Mouse (Mus musculus) kidney, postnatal 25 days (tissue): ENCODE data around the gene Agfg2.

Experiments used
- DNase-seq, 2 experiments: peaks; one replicate each; pipeline ENCODE4 v3.0.0; 2021; ENCODE audit warnings: mixed read lengths in 2 of 2

The Agfg2 gene

DNA sequence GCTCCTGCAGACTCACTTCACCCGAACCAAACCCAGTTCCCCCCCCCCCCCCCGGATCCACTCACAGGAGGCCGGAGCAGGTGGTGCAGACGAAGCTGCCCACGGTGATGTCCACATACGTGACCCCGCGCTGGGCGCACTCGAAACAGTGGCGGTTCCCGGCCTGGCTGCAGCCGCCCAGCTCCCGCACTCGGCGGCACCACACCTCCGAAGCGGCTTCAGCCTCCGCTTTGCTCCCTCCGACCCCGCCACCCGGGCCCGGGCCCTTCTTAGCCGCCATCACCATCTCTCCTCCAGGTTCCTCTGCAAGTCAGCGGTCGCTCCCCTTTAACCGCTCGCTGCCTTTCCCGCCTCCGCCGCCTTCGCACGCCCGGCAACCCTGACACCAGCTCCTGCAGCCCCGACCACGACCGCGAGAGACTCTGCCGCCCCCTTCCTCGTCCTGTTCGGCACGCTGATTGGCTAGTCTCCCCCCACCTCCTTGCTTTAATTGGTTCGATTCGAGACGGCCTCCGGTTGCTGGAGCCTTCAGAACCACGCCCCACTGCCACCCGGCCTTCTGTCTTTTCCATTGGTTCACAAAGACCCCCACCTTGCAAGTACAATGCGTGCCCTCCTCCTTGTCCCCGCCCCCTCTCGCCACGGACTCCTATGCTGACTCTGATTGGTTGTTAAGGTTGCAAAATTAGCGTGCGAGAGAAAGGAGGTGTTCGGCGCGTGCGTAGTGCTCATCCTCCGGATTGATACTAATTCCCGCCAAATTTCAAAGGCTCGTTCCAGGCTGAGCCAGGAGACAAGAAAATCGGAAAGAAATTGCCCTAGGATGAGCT is at the start of gene Agfg2:
Agfg2 (minus strand) TSS at position 433 of the 830 bp plus-strand sequence.
- DNase-seq, result peak; percentile 100

- no peak for DNase-seq
Measured at GRCm38 (mm10) chr5:137733638-137734288, 49.2 kb upstream of the Agfg2 start.

- no peak for DNase-seq
Measured at GRCm38 (mm10) chr5:137726767-137727166, 42.2 kb upstream of the Agfg2 start.

- no peak for DNase-seq
Measured at GRCm38 (mm10) chr5:137723840-137724239, 39.3 kb upstream of the Agfg2 start.

DNA sequence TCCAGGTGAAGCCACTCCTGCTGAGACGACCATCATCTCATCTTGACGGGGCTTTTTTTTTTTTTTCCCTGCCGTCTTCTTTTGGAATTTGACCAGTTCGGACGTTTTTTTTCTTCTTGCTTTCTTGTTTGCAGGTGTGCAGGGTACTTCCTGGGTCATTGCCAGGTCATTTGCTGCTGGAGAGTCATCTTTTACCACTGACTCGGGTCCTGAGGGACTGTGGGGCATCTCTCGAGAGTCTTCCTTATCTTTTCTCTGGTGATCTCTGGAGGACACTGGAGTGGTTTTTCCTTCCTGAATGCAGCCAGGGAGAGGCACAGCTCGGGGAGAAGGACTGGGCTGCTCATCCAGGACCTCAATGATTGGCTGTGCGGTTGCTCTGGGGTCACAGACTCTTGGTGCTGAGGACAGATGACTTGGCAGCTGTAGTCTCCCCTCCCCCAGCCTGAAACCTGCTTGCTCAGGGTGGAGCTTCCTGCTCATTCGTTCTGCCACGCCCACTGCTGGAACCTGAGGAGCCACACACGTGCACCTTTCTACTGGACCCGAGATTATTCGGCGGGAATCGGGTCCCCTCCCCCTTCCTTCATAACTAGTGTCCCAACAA is 36.1 kb upstream of the Agfg2 start:
- DNase-seq, result peak; percentile 70 to 88

DNA sequence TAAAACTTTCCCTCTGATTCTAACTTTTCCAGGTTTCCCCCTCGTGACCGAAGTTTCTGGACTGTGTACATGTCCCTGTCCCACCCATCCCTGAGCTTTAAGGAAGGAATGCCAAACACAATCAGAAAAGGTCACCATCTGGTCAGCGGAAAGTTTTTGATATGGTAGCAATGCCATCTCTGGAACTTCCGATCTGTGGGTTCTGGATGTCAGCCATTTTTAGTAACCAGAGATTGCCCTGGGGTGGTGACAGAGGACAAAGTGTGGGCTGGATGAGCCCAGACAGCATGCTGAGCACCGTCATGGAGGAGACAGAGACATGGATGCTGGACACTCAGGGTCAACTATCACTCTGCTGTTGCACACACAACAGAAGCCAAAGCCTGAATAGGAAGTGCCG is 34.6 kb upstream of the Agfg2 start:
- DNase-seq, result peak in 1 of 2 experiments; percentile 4

DNA sequence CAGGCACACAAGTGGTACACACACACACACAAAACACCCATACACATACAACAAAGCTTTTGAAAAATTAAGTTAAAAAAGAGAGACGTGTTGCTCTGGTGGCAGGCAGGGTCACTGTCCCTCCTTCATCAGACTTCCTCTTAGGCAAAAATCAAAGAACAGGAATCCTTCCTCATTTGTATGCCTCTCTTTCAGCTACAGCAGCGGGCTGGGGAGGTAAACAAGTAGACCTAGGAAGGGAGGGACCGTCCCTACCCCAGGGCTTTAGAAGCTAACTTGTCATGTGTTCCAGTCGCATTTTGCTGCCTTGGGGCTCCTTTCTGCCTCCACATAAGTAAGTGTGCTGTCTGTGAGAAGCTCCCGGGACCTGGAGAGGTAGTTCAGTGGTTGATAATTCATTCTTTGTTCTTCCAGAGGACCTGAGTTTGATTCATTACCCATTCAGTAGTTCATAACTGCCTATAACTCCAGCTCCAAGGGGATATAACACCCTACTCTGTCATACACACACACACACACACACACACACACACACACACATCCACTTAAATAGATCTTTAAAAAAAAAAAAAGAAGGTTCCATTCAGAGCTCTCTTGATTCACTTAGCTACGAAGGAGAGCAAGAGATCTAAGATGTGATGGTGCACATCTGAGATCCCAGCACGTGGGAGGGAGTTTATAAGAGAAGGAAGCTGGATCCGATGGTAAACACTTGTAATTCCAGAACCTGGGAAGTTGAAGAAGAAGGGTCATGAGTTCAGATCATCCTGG is 33.7 kb upstream of the Agfg2 start:
- no peak for DNase-seq

DNA sequence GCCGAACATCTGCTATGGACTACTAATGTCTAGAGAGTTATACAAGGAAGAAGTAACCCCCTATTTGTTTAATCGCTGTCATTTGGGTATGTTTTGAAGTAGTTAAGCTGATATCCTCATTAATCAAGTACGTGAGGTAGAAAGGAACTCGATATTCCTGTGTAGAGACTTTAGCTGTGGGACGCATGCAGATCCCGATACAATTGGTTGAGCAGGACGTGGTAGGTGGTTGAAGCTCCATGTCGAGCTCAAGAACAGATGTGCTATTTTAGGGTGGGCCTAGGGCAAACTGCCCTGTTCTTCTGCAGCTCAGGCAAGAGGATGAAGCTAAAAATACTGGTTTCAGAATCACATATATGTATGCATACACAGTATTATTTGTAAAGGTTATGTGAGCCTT is 31.2 kb upstream of the Agfg2 start:
- DNase-seq, result no peak

GRCm38 (mm10) chr5:137713454-137713853 is 28.9 kb upstream of the Agfg2 start:
- DNase-seq, result no peak

DNA sequence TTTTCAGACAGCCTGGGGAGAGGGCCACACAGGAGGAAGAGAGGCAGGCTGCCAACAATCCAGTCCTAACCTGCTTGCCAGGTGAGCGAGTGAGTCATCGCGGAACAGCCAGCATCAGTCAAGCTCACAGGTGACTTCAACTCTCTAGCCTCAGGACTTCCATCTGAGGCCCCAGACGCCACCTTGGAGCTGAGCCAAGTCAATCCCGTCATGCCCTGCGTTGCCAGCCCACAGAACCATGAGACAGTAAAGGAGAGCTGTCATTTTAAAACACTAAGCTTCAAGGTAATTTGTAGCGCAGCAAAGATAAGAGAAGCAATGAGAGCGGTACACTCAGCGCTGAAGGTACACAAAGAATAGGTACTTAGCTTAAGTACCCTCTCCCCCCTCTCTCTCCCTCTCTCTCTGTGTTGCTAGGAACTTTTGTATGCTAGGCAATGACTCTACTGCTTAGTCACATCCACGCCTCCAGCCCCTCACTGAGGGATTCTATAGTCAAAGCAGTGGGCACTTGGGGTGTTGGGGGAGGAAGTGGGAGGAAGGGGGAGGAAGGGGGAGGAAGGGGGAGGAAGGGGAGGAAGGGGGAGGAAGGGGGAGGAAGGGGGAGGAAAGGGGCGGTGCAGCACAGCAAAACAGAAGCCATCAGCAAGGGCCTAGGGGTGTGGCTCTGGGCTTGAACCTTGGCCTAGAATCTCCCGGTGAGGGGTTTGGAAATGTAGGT is 22.5 kb upstream of the Agfg2 start:
- DNase-seq, result peak; percentile 81 to 89

- DNase-seq, result no peak
Measured at GRCm38 (mm10) chr5:137705242-137705641, 20.7 kb upstream of the Agfg2 start.

- no peak for DNase-seq
Measured at GRCm38 (mm10) chr5:137699850-137700249, 15.3 kb upstream of the Agfg2 start.

- no peak for DNase-seq
Measured at GRCm38 (mm10) chr5:137699080-137699479, 14.6 kb upstream of the Agfg2 start.

GRCm38 (mm10) chr5:137695930-137696329 is 11.4 kb upstream of the Agfg2 start:
- DNase-seq, result no peak

GRCm38 (mm10) chr5:137694796-137695195 is 10.3 kb upstream of the Agfg2 start:
- no peak for DNase-seq

- DNase-seq, result no peak
Measured at GRCm38 (mm10) chr5:137691881-137692280, 7.4 kb upstream of the Agfg2 start.

- peak; percentile 34 to 66 for DNase-seq
Measured at GRCm38 (mm10) chr5:137690531-137690930, 6.0 kb upstream of the Agfg2 start.

DNA sequence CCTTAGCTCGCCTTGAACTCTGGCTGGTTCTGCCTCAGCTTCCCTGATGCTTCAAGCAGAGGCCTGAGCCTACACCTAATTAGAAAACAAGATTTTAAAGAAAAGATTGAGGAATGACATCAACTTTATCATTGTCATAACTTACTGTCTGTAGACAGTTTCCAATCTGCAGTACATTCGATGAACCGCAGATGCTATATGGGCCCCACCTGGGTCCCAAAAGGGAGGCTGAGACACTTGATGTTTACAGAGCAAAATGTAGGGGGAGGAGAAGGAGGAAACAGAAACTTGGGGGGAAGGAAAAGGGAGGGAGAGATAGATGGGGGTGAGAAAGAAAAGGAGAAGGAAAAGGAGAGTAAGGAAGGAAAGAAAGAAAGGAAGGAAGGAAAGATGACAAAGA is 5.4 kb upstream of the Agfg2 start:
- DNase-seq, result no peak

DNA sequence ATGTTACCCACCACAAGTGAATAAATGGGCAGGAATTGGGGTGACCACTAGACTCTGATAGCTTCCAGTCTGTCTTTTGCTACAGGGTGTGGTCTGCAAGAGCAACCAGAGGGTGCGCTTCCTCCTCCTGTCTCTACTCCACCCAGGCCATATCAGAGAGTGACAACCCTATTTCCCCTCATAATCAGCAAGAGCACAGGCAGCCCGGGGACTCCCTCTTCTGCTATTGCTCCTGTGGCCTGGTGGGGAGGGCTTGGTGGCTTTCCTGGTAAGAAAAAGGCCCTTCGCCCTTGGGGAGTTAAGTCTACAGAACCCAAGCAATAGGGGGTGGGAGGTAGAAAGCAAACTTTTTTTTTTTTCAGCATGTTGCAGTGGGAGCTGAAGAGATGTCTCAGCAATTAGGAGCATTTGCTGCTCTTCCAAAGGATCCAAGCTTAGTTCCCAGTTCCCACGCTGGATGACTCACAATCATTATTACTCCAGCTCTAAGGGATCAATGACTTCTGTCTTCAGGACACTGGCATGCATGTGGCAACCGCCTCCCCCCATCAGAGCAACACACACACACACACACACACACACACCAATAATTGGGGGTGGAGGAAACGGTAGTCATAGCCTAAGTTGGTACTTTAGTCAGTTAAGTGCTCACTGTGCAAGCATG is 1.7 kb upstream of the Agfg2 start:
- no peak for DNase-seq

GRCm38 (mm10) chr5:137685653-137686052 is 1.1 kb upstream of the Agfg2 start:
- DNase-seq, result no peak

DNA sequence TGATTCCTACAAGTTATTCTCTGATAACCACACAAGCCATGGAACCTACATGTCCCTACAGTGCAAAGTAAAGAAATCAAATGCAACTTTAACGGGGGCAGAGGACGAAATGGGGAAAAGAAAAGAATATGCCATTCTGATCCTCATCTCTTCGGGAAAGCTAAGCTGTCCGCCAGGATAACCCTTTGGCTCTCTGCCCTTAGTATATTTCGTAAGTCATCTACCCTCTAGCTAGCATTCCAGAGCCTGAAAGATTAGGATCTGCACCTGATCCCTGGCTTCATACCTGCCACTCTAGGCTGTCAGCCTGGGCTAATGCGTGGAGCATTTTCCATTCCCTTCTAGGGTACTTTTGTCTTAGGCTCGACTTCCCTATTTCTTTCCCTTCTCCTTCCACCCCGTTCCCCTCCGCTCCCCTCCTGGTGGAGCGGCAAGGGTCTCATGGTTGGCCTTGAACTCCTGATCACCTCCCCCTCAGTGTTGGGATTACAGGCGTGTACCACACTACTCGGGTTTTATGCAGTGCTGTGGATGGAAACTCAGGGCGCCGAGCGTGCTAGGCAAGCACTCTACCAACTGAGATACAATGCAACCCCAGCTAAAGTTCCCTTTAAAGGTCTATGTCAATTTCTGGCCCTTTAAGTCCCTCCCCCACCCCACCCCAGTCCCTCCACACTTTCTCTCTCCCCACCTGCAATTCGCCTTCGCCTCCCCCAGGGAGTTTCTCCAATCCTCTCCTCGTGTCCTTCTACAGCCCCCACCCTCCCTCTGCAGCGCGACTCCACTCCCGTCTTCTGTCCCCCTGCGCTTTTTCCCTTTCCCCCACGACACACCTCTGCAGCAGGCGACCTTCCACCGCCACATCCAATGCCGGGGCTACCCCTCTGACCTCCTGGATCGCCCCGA is 885 bp downstream of the Agfg2 start:
- DNase-seq, result peak in 1 of 2 experiments; percentile 64
